Mouse (Mus musculus) ES-E14 (cell line): ENCODE measurements around the gene Pitpnc1. TPM values are rescaled to one million over a fixed set of nuclear protein-coding genes. Genes with fewer than 3 reads are reported as not detected.

ENCODE experiments used
- DNase-seq: peaks from one replicate; pipeline ENCODE4 v3.0.0-alpha.2; 2013; ENCODE audit warnings: low read depth, low spot score
- H3K27ac ChIP-seq: 2 replicates; pipeline ENCODE4 v1.5.1; 2012; ENCODE audit warnings: low read depth, mild to moderate bottlenecking, low read length, moderate library complexity, mixed read lengths; ENCODE audit not compliant: poor library complexity, insufficient read depth, severe bottlenecking
- H3K36me3 ChIP-seq: 2 replicates; pipeline ENCODE4 v1.6.1; 2012; ENCODE audit warnings: mild to moderate bottlenecking, low read length, moderate library complexity, mixed read lengths; ENCODE audit not compliant: control insufficient read depth, poor library complexity, insufficient read depth, severe bottlenecking
- H3K4me1 ChIP-seq, 2 experiments: fragments of 150-350 bp in 1 of 2; sonication (generic) in 1 of 2; 2 replicates each; pipeline ENCODE4 v1.6.1; 2012; ENCODE audit warnings: low read length in 2 of 2, mild to moderate bottlenecking in 1 of 2, mixed read lengths in 1 of 2; ENCODE audit not compliant: control insufficient read depth in 2 of 2, insufficient read depth in 2 of 2, poor library complexity in 1 of 2
- H3K4me3 ChIP-seq, 2 experiments: fragments of 150-350 bp in 1 of 2; sonication (generic) in 1 of 2; 2 replicates each; pipeline ENCODE4 v1.5.1; 2012; ENCODE audit warnings: low read length in 2 of 2, low read depth in 1 of 2, mild to moderate bottlenecking in 1 of 2, mixed read lengths in 1 of 2; ENCODE audit not compliant: insufficient read depth in 1 of 2, poor library complexity in 1 of 2, severe bottlenecking in 1 of 2
- H3K9ac ChIP-seq: 2 replicates; pipeline ENCODE4 v1.6.1; 2012; ENCODE audit warnings: low read depth, mild to moderate bottlenecking, low read length, mixed read lengths; ENCODE audit not compliant: poor library complexity, insufficient read depth, severe bottlenecking
- H3K9me3 ChIP-seq: fragments of 150-350 bp; sonication (generic); 2 replicates; pipeline ENCODE4 v1.6.1; 2012; ENCODE audit warnings: low read depth, mild to moderate bottlenecking, low read length; ENCODE audit not compliant: control insufficient read depth, insufficient read depth
- CHD2 ChIP-seq: IDR thresholded peaks from 2 replicates; pipeline ENCODE4 v1.6.1; 2014; ENCODE audit warnings: mild to moderate bottlenecking, low read depth, low read length, inconsistent platforms
- HCFC1 ChIP-seq: IDR thresholded peaks from 2 replicates; pipeline ENCODE4 v1.6.1; 2012; ENCODE audit warnings: low read length, inconsistent platforms, borderline replicate concordance; ENCODE audit not compliant: insufficient read depth
- MAFK ChIP-seq: IDR thresholded peaks from 2 replicates; pipeline ENCODE4 v1.6.1; 2014; ENCODE audit warnings: mild to moderate bottlenecking, low read depth, low read length, inconsistent platforms; ENCODE audit not compliant: insufficient read depth
- ZC3H11A ChIP-seq: IDR thresholded peaks from 2 replicates; pipeline ENCODE4 v1.6.1; 2012; ENCODE audit warnings: low read depth, mild to moderate bottlenecking, inconsistent platforms, low read length, borderline replicate concordance
- ZNF384 ChIP-seq: IDR thresholded peaks from 2 replicates; pipeline ENCODE4 v1.6.1; 2012; ENCODE audit warnings: low read depth, low read length, inconsistent platforms
- in situ Hi-C, 2 experiments: fragments of 600-800 bp; cut with MboI; formaldehyde crosslinking; loops; one replicate each; pipeline ENCODE4 v1.15.1; 2025; ENCODE audit warnings: low sequenced_read_pairs in 2 of 2, inconsistent platforms in 1 of 2; ENCODE audit not compliant: unreplicated experiment in 2 of 2
- total RNA-seq: library from RNA; depleted of rRNA; stranded (reverse); fragments of 300-350 nt; gene quantifications from 2 replicates; pipeline ENCODE4 v1.2.3, GENCODE M21; 2012

The Pitpnc1 gene
- total RNA-seq, 1 experiment = 37.3 TPM

GRCm38 (mm10) chr11:107443121-107444095, 27.1 kb downstream of the Pitpnc1 start:
- Histone ChIP-seq H3K4me1 (peaks cover 20 to 31% of the 10 kb centered on the region in 2 experiments), H3K36me3 (no peaks in the 10 kb centered on the region), H3K4me3 (no peak overlapping the region), H3K27ac (no peak overlapping the region), H3K9ac (no peak overlapping the region), H3K9me3 (no peaks in the 10 kb centered on the region)
- in situ Hi-C loops = no loop called here
- no peak for DNase-seq
- TF ChIP-seq MAFK = no peak
- TF ChIP-seq ZC3H11A = no peak
- no peak for TF ChIP-seq CHD2
- no peak for TF ChIP-seq ZNF384
- TF ChIP-seq HCFC1 = no peak

GRCm38 (mm10) chr11:107441050-107441449, 29.4 kb downstream of the Pitpnc1 start:
- Histone ChIP-seq H3K36me3 (no peaks in the 10 kb centered on the region), H3K4me3 (no peak overlapping the region), H3K4me1 (peaks cover 20 to 23% of the 10 kb centered on the region in 2 experiments), H3K9me3 (no peaks in the 10 kb centered on the region), H3K9ac (no peak overlapping the region), H3K27ac (no peak overlapping the region; the same call in 1 of the 2 replicates)
- no peak for DNase-seq
- TF ChIP-seq MAFK (no peak), CHD2 (no peak), HCFC1 (no peak), ZC3H11A (no peak), ZNF384 (no peak)
- in situ Hi-C loops = no loop called here

- TF ChIP-seq HCFC1 (no peak), MAFK (no peak), CHD2 (no peak), ZNF384 (no peak), ZC3H11A (no peak)
- Histone ChIP-seq H3K4me1 (peaks cover 18 to 23% of the 10 kb centered on the region in 2 experiments), H3K36me3 (no peaks in the 10 kb centered on the region), H3K9me3 (no peaks in the 10 kb centered on the region), H3K27ac (peak overlapping the region; percentile 97; the same call in 1 of the 2 replicates), H3K9ac (no peak overlapping the region), H3K4me3 (no peak overlapping the region)
- in situ Hi-C loops = no loop called here
- no peak for DNase-seq
Observed at GRCm38 (mm10) chr11:107438140-107438539, 32.4 kb downstream of the Pitpnc1 start.

GRCm38 (mm10) chr11:107437723-107438122, 32.8 kb downstream of the Pitpnc1 start:
- Histone ChIP-seq H3K9me3 (no peaks in the 10 kb centered on the region), H3K4me1 (peaks cover 18 to 23% of the 10 kb centered on the region in 2 experiments), H3K27ac (peak overlapping the region; percentile 97; the same call in 1 of the 2 replicates), H3K4me3 (no peak overlapping the region), H3K9ac (no peak overlapping the region), H3K36me3 (no peaks in the 10 kb centered on the region)
- TF ChIP-seq HCFC1 = no peak
- in situ Hi-C loops = no loop called here
- DNase-seq = no peak
